ENCODE assay signal across 8 mouse cellular contexts in genomic region chr5:146567054-146567453, GRCm38 (mm10). TPM values are rescaled to one million over a fixed set of nuclear protein-coding genes. Genes with fewer than 3 reads are reported as not detected.
A peak's percentile ranks its signal among the peaks of the same experiment; 100 is the strongest.
DNase-seq lines count a peak whose midpoint lies in the region; ATAC-seq and TF ChIP-seq lines count a peak whose summit lies in the region.
"Had no signal": no experiment of that assay in that cellular context is flagged by ENCODE, and none has a peak within 500 bp of the region (broad histone marks: within the 10 kb centered on the region; RNA-seq: fewer than 3 reads in every experiment).

No protein-coding gene starts in this region.

- H3K4me3 ChIP-seq in liver, embryonic 14.5 days (ENCODE audit: insufficient read depth in 1 of 2, low read depth in 2 of 2, low read length in 2 of 2), result no peak overlapping the region
- H3K4me3 ChIP-seq: hindbrain, embryonic 15.5 days had no signal

- ATAC-seq in liver, embryonic 14.5 days (ENCODE audit: insufficient read depth), result no peak

- no peak for TF ChIP-seq EP300 in liver, embryonic 14.5 days (IDR thresholded peaks at IDR 0.05; ENCODE audit: low read depth)

- no peak overlapping the region for H3K9ac ChIP-seq in liver, embryonic 14.5 days (replicated peaks)
- H3K9ac ChIP-seq: hindbrain, embryonic 15.5 days had no signal

- no peak for DNase-seq in liver, embryonic 14.5 days (ENCODE audit: low read depth in 3 of 3, low spot score in 3 of 3)
- DNase-seq in liver (no peak), MN1 (ENCODE audit: low spot score) (peak; percentile 45)
- DNase-seq in embryo, embryonic 11.5 days (ENCODE audit: low read depth, low spot score), result peak; percentile 47
- DNase-seq in retina, postnatal 1 day, result peak; percentile 32
- DNase-seq in gastrocnemius, adult 18-20 months (ENCODE audit: low spot score), result no peak
- no peak for DNase-seq in right cerebral cortex, adult 18-20 months

- WGBS in liver, embryonic 14.5 days (ENCODE audit: insufficient replicate concordance), result 41% methylated on average over 4 of the region's 4 CpGs

- no peaks in the 10 kb centered on the region for H3K36me3 ChIP-seq in liver, embryonic 14.5 days (replicated peaks; ENCODE audit: control insufficient read depth, insufficient read depth, low read depth)
- H3K36me3 ChIP-seq: hindbrain, embryonic 15.5 days had no signal

- TF ChIP-seq CTCF in liver, embryonic 14.5 days (IDR thresholded peaks at IDR 0.05; ENCODE audit: low read depth), result peak; percentile 58

- no peaks in the 10 kb centered on the region for H3K27me3 ChIP-seq in liver, embryonic 14.5 days (ENCODE audit: control insufficient read depth, insufficient read depth, low read length)
- H3K27me3 ChIP-seq: hindbrain, embryonic 15.5 days had no signal

- H3K4me2 ChIP-seq in liver, embryonic 14.5 days (ENCODE audit: low read depth), result no peak overlapping the region
- H3K4me2 ChIP-seq: hindbrain, embryonic 15.5 days had no signal

- H3K9me3 ChIP-seq in liver, embryonic 14.5 days (ENCODE audit: control insufficient read depth, low read length), result no peaks in the 10 kb centered on the region
- H3K9me3 ChIP-seq: hindbrain, embryonic 15.5 days had no signal

- H3K4me1 ChIP-seq in liver, embryonic 14.5 days (replicated peaks; ENCODE audit: control insufficient read depth in 2 of 2, insufficient read depth in 2 of 2, low read length in 1 of 2), result no peaks in the 10 kb centered on the region
- H3K4me1 ChIP-seq: hindbrain, embryonic 15.5 days had no signal

- no peak overlapping the region for H3K27ac ChIP-seq in liver, embryonic 14.5 days
- H3K27ac ChIP-seq: hindbrain, embryonic 15.5 days had no signal

RNA-seq across cellular contexts. Expression of gene Gm3415, which starts 11.1 kb away (rescaled TPM):
- not detected in 2 replicates for polyA plus RNA-seq in liver, embryonic 14.5 days (2012; rRNA removed)
- polyA plus RNA-seq in liver, embryonic 14.5 days (2014; fragmentation: Nextera tagmentation; extraction: Ambion mirVana), result not detected in 2 replicates
- not detected for total RNA-seq in gastrocnemius, adult 18-20 months (2021)
- polyA plus RNA-seq: hindbrain, embryonic 15.5 days had no signal

RNA-seq across cellular contexts. Expression of gene Gpr12, which starts 18.0 kb away (rescaled TPM):
- polyA plus RNA-seq in liver, embryonic 14.5 days (2012; rRNA removed), result 0.99 and 1.6 TPM in 2 replicates
- 0.05 and 0.23 TPM in 2 replicates for polyA plus RNA-seq in liver, embryonic 14.5 days (2014; fragmentation: Nextera tagmentation; extraction: Ambion mirVana)
- not detected for total RNA-seq in gastrocnemius, adult 18-20 months (2021)

RNA-seq across cellular contexts. Expression of gene Gm3409, which starts 29.6 kb away (rescaled TPM):
- polyA plus RNA-seq in liver, embryonic 14.5 days (2012; rRNA removed), result not detected in 2 replicates
- not detected in 2 replicates for polyA plus RNA-seq in liver, embryonic 14.5 days (2014; fragmentation: Nextera tagmentation; extraction: Ambion mirVana)
- total RNA-seq in gastrocnemius, adult 18-20 months (2021), result not detected
- polyA plus RNA-seq: hindbrain, embryonic 15.5 days had no signal

RNA-seq across cellular contexts. Expression of gene Gm3404, which starts 41.5 kb away (rescaled TPM):
- not detected in 2 replicates for polyA plus RNA-seq in liver, embryonic 14.5 days (2012; rRNA removed)
- not detected in 2 replicates for polyA plus RNA-seq in liver, embryonic 14.5 days (2014; fragmentation: Nextera tagmentation; extraction: Ambion mirVana)
- not detected for total RNA-seq in gastrocnemius, adult 18-20 months (2021)
- polyA plus RNA-seq: hindbrain, embryonic 15.5 days had no signal

RNA-seq across cellular contexts. Expression of gene Gm3402, which starts 53.1 kb away (rescaled TPM):
- polyA plus RNA-seq in liver, embryonic 14.5 days (2012; rRNA removed), result not detected in 2 replicates
- not detected in 2 replicates for polyA plus RNA-seq in liver, embryonic 14.5 days (2014; fragmentation: Nextera tagmentation; extraction: Ambion mirVana)
- not detected for total RNA-seq in gastrocnemius, adult 18-20 months (2021)
- polyA plus RNA-seq: hindbrain, embryonic 15.5 days had no signal

Comparison
In these comparisons a context has a peak if more than half of its experiments do, and no peak if none do; other contexts are left out.
1. DNase-seq: peak in MN1 (single experiment), embryo, embryonic 11.5 days (single experiment) and retina, postnatal 1 day (single experiment); none in liver, embryonic 14.5 days (0 of 3), liver (single experiment), gastrocnemius, adult 18-20 months (single experiment) and right cerebral cortex, adult 18-20 months (single experiment).